8 mouse cellular contexts compared by ENCODE assay signal in genomic region chr2:180272884-180273321, GRCm38 (mm10). TPM values are rescaled to one million over a fixed set of nuclear protein-coding genes. Genes with fewer than 3 reads are reported as not detected.
DNase-seq lines count a peak whose midpoint lies in the region; ATAC-seq lines count a peak whose summit lies in the region.

No protein-coding gene starts in this region.

- H3K4me2 ChIP-seq in limb, embryonic 11.5 days (ENCODE audit: low read depth, severe bottlenecking): peak overlapping the region; percentile 93
- H3K4me2 ChIP-seq in neural tube, embryonic 13.5 days: peak overlapping the region; percentile 90

- peak; percentile 24; the same call in 1 of the 2 replicates for ATAC-seq in limb, embryonic 11.5 days (ENCODE audit: insufficient number of reproducible peaks, low FRiP score, low TSS enrichment, low read depth)
- peak; percentile 36 for ATAC-seq in neural tube, embryonic 13.5 days (ENCODE audit: low read depth)

- peak overlapping the region; percentile 92 for H3K9ac ChIP-seq in limb, embryonic 11.5 days (ENCODE audit: low read length)
- peak overlapping the region; percentile 98 for H3K9ac ChIP-seq in neural tube, embryonic 13.5 days

- H3K36me3 ChIP-seq in limb, embryonic 11.5 days (ENCODE audit: control insufficient read depth, insufficient read depth, low read length): peaks cover 2% of the 10 kb centered on the region; the same call in 1 of the 2 replicates
- H3K36me3 ChIP-seq in neural tube, embryonic 13.5 days: peaks cover 8% of the 10 kb centered on the region; the same call in 1 of the 2 replicates

- peaks cover 12% of the 10 kb centered on the region for H3K4me1 ChIP-seq in limb, embryonic 11.5 days (ENCODE audit: control insufficient read depth, insufficient read depth, low read length)
- H3K4me1 ChIP-seq in neural tube, embryonic 13.5 days (replicated peaks): peaks cover 51% of the 10 kb centered on the region

- WGBS in limb, embryonic 11.5 days: under 1% methylated on average over 31 of the region's 37 CpGs
- WGBS in neural tube, embryonic 13.5 days: 1% methylated on average over 20 of the region's 37 CpGs

- no peaks in the 10 kb centered on the region for H3K9me3 ChIP-seq in limb, embryonic 11.5 days (ENCODE audit: control insufficient read depth, low read length)
- no peaks in the 10 kb centered on the region for H3K9me3 ChIP-seq in neural tube, embryonic 13.5 days

- peak; percentile 56 for DNase-seq in cerebellum, adult 11 months
- no peak for DNase-seq in cerebellum, postnatal 25 days
- peak; percentile 55 to 69 for DNase-seq in right cerebral cortex, postnatal 10 days (ENCODE audit: low spot score in 2 of 2)
- DNase-seq in right cerebral cortex, adult 2 months (ENCODE audit: low spot score in 2 of 2): no peak
- DNase-seq in frontal cortex, postnatal 10 days (ENCODE audit: low spot score in 2 of 2): peak; percentile 61 to 75
- DNase-seq in limb, embryonic 11.5 days (ENCODE audit: low spot score): no peak
- no peak for DNase-seq in T-cell, adult 2 months (ENCODE audit: low spot score)

- H3K27ac ChIP-seq in limb, embryonic 11.5 days (replicated peaks; ENCODE audit: low read depth, low read length): peak overlapping the region; percentile 47; the same call in 1 of the 2 replicates
- peak overlapping the region; percentile 71 for H3K27ac ChIP-seq in neural tube, embryonic 13.5 days (replicated peaks)

- H3K4me3 ChIP-seq in limb, embryonic 11.5 days (ENCODE audit: low read depth, low read length): peak overlapping the region; percentile 73
- peak overlapping the region; percentile 88 for H3K4me3 ChIP-seq in neural tube, embryonic 13.5 days

- H3K27me3 ChIP-seq in limb, embryonic 11.5 days (ENCODE audit: control insufficient read depth, insufficient read depth, low read length): no peaks in the 10 kb centered on the region
- H3K27me3 ChIP-seq in neural tube, embryonic 13.5 days: peaks cover 15% of the 10 kb centered on the region

RNA-seq across cellular contexts. Expression of gene Cables2, which starts 0.4 kb away (rescaled TPM):
- polyA plus RNA-seq in limb, embryonic 11.5 days (2014; fragmentation: Nextera tagmentation; extraction: Ambion mirVana): 15.8 and 18.0 TPM in 2 replicates
- polyA plus RNA-seq in neural tube, embryonic 13.5 days (2015; fragmentation: Nextera tagmentation; extraction: Ambion mirVana): 22.0 and 23.9 TPM in 2 replicates

RNA-seq across cellular contexts. Expression of gene Rps21, which starts 15.7 kb away (rescaled TPM):
- 641 and 643 TPM in 2 replicates for polyA plus RNA-seq in limb, embryonic 11.5 days (2014; fragmentation: Nextera tagmentation; extraction: Ambion mirVana)
- 362 and 435 TPM in 2 replicates for polyA plus RNA-seq in neural tube, embryonic 13.5 days (2015; fragmentation: Nextera tagmentation; extraction: Ambion mirVana)

RNA-seq across cellular contexts. Expression of gene Rbbp8nl, which starts 16.8 kb away (rescaled TPM):
- 0.40 and 0.75 TPM in 2 replicates for polyA plus RNA-seq in limb, embryonic 11.5 days (2014; fragmentation: Nextera tagmentation; extraction: Ambion mirVana)
- polyA plus RNA-seq in neural tube, embryonic 13.5 days (2015; fragmentation: Nextera tagmentation; extraction: Ambion mirVana): not detected in 2 replicates

RNA-seq across cellular contexts. Expression of gene Lama5, which starts 47.2 kb away (rescaled TPM):
- polyA plus RNA-seq in limb, embryonic 11.5 days (2014; fragmentation: Nextera tagmentation; extraction: Ambion mirVana): 12.5 and 14.1 TPM in 2 replicates
- 2.0 and 2.4 TPM in 2 replicates for polyA plus RNA-seq in neural tube, embryonic 13.5 days (2015; fragmentation: Nextera tagmentation; extraction: Ambion mirVana)

Comparison
In these comparisons a context has a peak if more than half of its experiments do, and no peak if none do; other contexts are left out.
1. DNase-seq: peak in cerebellum, adult 11 months (single experiment), right cerebral cortex, postnatal 10 days (2 of 2) and frontal cortex, postnatal 10 days (2 of 2); none in cerebellum, postnatal 25 days (0 of 2), right cerebral cortex, adult 2 months (0 of 2), limb, embryonic 11.5 days (single experiment) and T-cell, adult 2 months (single experiment).